Mouse (Mus musculus): ENCODE results near the gene Prrx2.
A peak's percentile ranks its signal among the peaks of the same experiment; 100 is the strongest.

Gene Prrx2

GRCm38 (mm10) chr2:30834373-30835022, at the start of gene Prrx2:
Prrx2 (plus strand) TSS chr2:30834972.
- DNase-seq (ENCODE audit: low spot score in 2 of 2), result no peak

GRCm38 (mm10) chr2:30787466-30787865, 47.3 kb upstream of the Prrx2 start:
- DNase-seq (ENCODE audit: low spot score in 2 of 2), result no peak

DNA sequence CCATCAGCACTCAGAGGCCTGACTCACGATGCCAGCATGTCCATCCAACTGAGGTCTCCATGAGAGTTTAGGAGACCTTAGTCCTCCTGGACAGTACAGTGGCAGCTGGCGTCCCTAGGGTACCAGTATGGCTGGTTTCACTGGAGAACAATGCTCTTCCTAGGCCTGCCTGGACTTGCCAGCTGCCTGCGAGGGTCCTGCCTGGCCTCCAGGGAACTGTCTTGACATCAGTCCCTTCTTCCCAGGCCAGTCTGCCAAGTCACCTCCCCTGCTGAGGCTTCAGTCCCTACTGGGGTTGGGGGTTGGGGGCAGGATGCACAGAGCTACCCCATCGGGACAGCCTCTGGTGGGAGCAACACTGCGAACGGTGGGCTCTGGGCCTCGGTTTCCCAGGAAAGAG, 42.7 kb upstream of the Prrx2 start:
- DNase-seq (ENCODE audit: low spot score in 2 of 2), result no peak

DNA sequence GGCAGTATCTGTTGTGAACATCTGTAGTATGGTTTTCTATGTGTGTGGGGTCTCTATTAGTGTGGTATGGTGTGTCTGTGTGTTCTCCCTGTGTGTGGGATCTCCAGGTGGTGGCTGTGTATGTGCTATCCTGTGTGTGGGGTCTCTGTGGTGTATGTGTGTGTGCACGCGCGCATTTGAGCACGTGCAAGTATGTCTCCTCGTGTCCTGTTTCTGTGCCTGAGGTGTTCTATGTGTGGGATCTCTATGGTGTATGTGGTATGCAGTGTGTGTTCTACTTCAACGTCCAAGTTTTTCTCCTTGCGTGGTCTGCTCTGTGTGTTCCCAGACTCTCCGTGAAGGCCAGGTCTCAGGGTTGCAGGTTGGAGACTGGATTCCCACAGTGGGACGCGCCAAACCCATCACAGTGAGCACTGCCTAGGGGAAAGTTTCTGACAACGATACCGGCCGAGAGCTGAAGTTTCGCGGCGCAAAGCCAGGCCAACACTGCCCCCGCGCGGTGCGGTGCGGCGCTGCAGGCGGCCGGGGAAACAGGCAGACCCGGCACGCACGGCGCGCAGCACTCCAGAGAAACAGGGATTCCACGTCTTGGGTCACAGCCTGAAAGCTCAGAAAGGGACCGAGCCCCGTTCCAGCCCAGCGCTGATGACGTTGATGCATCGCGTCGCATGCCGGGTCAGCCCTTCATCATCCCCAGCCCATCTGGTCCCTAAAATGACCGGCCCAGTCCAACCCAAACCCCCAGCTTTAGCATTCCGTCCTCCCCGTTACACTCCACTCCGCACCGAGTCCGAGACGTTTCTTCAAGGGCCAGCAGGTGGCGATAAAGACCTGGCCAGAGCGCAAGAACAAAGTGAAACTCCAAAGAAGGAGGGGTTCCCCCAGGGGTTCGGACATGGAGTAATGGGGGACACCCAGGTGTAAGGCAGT, 40.3 kb upstream of the Prrx2 start:
- DNase-seq (ENCODE audit: low spot score in 2 of 2), result peak; percentile 99 to 100

- DNase-seq (ENCODE audit: low spot score in 2 of 2), result no peak
These were observed 39.4 kb upstream of the Prrx2 start for GRCm38 (mm10) chr2:30795271-30795888.

- peak in 1 of 2 experiments; percentile 55 for DNase-seq (ENCODE audit: low spot score in 2 of 2)
These were observed 38.9 kb upstream of the Prrx2 start for GRCm38 (mm10) chr2:30795889-30796275.

DNA sequence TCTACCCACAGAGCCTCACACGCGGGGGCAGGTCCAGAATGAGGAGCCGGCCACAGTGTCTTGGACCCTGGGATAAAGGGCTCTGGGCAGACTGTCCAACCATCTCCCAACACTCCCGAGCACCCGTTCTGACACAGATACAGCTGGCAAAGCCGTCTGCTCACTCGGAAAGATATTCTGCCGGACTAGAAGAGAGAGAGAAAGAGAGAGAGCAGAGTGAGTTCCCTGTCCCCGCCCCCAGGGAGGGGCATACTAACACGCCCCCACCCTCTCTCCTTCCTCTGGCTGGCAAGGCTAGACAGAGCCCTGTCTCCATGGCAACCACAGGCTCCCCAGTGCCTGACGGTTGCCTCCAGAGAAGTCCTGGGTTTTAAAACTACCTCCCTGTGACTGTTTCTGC, 38.4 kb upstream of the Prrx2 start:
- DNase-seq (ENCODE audit: low spot score in 2 of 2), result peak in 1 of 2 experiments; percentile 77

- no peak for DNase-seq (ENCODE audit: low spot score in 2 of 2)
These were observed 35.3 kb upstream of the Prrx2 start for GRCm38 (mm10) chr2:30799456-30799855.

- DNase-seq (ENCODE audit: low spot score in 2 of 2), result no peak
These were observed 34.1 kb upstream of the Prrx2 start for GRCm38 (mm10) chr2:30800671-30801066.

GRCm38 (mm10) chr2:30801067-30801852, 33.5 kb upstream of the Prrx2 start:
- DNase-seq (ENCODE audit: low spot score in 2 of 2), result peak in 1 of 2 experiments; percentile 47

DNA sequence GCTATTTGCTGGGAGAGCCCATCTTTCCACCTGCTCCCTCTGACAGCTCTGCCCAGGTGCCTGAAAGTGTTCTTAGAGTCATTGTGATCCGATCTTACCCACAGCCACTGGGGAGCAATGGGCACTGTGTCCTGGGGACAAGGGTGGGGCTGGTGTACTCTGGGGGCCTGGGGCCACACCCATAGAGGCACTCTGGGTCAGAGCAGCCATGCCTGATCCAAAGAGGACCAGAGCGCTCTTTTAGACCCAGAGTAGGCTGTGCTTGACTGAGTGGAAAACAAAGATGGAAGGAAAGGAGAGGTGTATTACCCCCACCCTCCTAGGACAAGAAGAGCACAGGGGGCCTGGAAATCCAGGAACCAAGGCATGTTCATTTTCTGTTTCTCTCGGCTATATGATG, 31.2 kb upstream of the Prrx2 start, which contains the start of gene 1700001O22Rik:
Gene 1700001O22Rik (minus strand): TSS at position 58 of the 400 bp plus-strand sequence.
- no peak for DNase-seq (ENCODE audit: low spot score in 2 of 2)

GRCm38 (mm10) chr2:30805983-30806382, 28.8 kb upstream of the Prrx2 start:
- no peak for DNase-seq (ENCODE audit: low spot score in 2 of 2)

DNA sequence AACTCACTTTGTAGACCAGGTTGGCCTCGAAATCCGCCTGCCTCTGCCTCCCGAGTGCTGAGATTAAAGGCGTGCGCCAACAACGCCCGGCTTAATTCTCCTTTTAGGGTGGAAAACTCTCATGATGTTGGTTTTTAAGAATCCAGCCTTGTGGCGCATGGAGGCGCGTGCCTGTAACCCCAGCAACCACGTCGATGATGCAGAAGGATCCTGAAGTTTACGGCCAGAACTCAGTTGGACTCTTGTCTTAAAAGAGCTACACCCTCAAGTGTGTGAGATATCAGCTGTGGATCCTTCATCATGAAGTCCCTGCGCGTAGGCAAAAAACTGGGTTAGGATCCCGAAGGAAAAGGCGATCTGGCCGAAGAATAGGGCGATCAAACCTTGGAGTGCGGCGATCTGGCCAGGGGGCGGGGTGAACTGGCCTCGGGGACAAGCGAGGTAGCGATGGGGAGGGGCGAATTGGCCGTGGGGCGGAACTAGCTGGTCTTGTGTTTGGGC, 27.6 kb upstream of the Prrx2 start:
- no peak for DNase-seq (ENCODE audit: low spot score in 2 of 2)

GRCm38 (mm10) chr2:30807648-30808295, 27.0 kb upstream of the Prrx2 start, which contains the start of gene Ntmt1:
Ntmt1 (plus strand) TSS chr2:30807826.
- DNase-seq (ENCODE audit: low spot score in 2 of 2), result peak; percentile 92 to 96

- DNase-seq (ENCODE audit: low spot score in 2 of 2), result no peak
These were observed 26.5 kb upstream of the Prrx2 start for GRCm38 (mm10) chr2:30808296-30808655.

DNA sequence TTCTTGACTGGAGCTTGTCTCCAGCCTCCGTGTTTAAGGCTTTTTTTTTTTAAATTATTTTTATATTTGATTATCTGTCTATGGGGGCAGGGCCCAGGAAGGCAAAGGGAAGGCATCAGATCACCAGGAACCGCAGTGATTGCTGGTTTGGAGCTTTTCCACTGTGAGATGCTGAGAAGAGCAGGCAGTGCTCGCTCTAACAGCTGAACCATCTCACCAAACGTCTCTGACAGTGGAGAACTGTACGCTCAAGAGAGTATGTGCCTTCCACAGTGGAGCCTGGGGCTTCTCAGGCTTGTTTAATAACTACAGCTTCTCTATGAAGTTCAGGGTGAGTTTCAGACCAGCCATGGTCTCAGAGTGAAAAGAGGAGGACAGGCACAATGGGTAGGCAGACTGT, 25.3 kb upstream of the Prrx2 start:
- DNase-seq (ENCODE audit: low spot score in 2 of 2), result no peak

GRCm38 (mm10) chr2:30810573-30810972, 24.2 kb upstream of the Prrx2 start:
- DNase-seq (ENCODE audit: low spot score in 2 of 2), result no peak

DNA sequence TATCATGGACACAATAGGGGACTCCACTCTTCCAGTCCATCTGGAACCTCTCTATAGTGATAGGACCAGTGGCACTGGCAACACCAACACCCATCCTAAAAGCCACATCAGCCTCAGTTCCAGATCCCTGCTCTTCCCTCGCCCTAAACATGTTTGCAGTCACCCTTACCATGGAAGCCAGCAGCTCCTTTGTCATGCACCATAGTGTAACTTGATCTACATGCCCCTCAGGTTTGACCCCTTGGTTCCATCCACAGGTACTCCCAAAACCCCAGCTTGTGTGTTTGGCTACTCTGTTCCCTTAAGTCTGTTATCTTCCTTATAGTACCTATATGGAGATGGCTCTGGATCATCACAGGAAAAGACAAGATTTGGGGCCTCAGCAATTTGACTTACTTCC, 18.4 kb upstream of the Prrx2 start:
- DNase-seq (ENCODE audit: low spot score in 2 of 2), result no peak

- DNase-seq (ENCODE audit: low spot score in 2 of 2), result no peak
These were observed 14.9 kb upstream of the Prrx2 start for GRCm38 (mm10) chr2:30819873-30820272.

DNA sequence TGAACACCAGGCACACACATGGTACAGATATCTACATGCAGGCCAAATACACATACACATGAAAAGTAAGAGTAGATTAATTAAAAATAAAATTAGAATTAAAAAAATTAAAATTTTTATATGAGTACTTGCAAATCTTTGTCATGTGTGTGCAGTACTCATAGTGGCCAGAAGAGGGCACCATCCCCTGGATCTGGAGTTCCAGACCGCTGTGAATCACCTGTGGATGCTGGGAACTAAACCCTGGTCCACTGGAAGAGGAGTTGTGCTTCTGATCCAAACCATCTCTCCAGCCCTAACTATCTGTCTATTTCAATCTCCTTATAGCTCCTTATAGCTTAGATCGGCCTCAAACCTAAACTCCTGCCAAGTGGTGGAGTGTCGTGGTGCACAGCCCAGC, 13.7 kb upstream of the Prrx2 start:
- no peak for DNase-seq (ENCODE audit: low spot score in 2 of 2)

DNA sequence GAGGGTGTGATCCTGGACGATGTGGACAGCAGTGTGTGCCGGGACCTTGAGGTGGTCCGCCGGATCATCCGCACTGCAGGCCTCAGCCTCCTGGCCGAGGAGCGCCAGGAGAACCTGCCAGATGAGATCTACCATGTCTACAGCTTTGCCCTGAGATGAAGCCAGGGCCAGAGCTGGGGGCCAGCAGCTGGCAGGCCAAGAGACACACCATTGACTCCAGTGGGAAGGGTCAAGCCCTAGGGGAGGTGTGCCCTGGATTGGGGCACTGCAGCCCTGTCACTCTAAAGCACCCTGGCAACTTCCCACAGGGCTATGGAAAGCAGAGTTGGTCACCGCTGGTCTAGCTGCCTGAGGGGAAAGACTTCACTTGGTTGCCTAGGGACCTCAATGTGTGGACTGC, 12.3 kb upstream of the Prrx2 start:
- DNase-seq (ENCODE audit: low spot score in 2 of 2), result no peak

Measured in cerebellum, postnatal 4 days (tissue).